Mouse (Mus musculus) hindbrain, embryonic 10.5 days (tissue): ENCODE results near the gene Cryl1. TPM values are rescaled to one million over a fixed set of nuclear protein-coding genes. Genes with fewer than 3 reads are reported as not detected.
A peak's percentile ranks its signal among the peaks of the same experiment; 100 is the strongest.

ENCODE experiments used
- DNase-seq: peaks from one replicate; pipeline ENCODE4 v3.0.0-alpha.2; 2017; ENCODE audit warnings: low spot score
- H3K27ac ChIP-seq: fragments of 300-500 bp; sonication (generic); 2 replicates; pipeline ENCODE4 v1.5.1; 2016; ENCODE audit warnings: mild to moderate bottlenecking, moderate library complexity
- H3K27me3 ChIP-seq: fragments of 300-500 bp; sonication (generic); 2 replicates; pipeline ENCODE4 v1.6.1; 2016; ENCODE audit warnings: mild to moderate bottlenecking; ENCODE audit not compliant: poor library complexity, insufficient read depth, severe bottlenecking
- H3K36me3 ChIP-seq: fragments of 300-500 bp; sonication (generic); 2 replicates; pipeline ENCODE4 v1.6.1; 2016; ENCODE audit warnings: mild to moderate bottlenecking, moderate library complexity
- H3K4me1 ChIP-seq: fragments of 300-500 bp; sonication (generic); replicated peaks from 2 replicates; pipeline ENCODE4 v1.6.1; 2016; ENCODE audit warnings: mild to moderate bottlenecking
- H3K4me3 ChIP-seq: fragments of 300-500 bp; sonication (generic); 2 replicates; pipeline ENCODE4 v1.5.1; 2016; ENCODE audit warnings: mild to moderate bottlenecking, moderate library complexity
- H3K9me3 ChIP-seq: fragments of 300-500 bp; sonication (generic); 2 replicates; pipeline ENCODE4 v1.6.1; 2016; ENCODE audit warnings: mild to moderate bottlenecking, moderate library complexity
- WGBS: fragments of 180-500 bp; shearing (Covaris S2); methylation state at CpG from one replicate; pipeline ENCODE4 v1.1.7; 2016; 5-methylcytosine and 5-hydroxymethylcytosine counted together
- polyA plus RNA-seq: library from polyadenylated mRNA; unstranded; fragments of >200 nt; fragmentation: Nextera tagmentation; extraction: Ambion mirVana; gene quantifications from 2 replicates; pipeline ENCODE4 v1.2.1, GENCODE M21; 2016

Gene Cryl1
- polyA plus RNA-seq, 1 experiment from 2014 or later, result 9.6 TPM

- Histone ChIP-seq H3K27me3 (no peaks in the 10 kb centered on the region), H3K4me1 (peaks cover 8% of the 10 kb centered on the region), H3K4me3 (no peak overlapping the region), H3K9me3 (no peaks in the 10 kb centered on the region), H3K36me3 (no peaks in the 10 kb centered on the region), H3K27ac (no peak overlapping the region)
- DNase-seq, result no peak
- WGBS, result 83% methylated on average over 11 of the region's 11 CpGs
Measured at GRCm38 (mm10) chr14:57235276-57235675, 163.1 kb downstream of the Cryl1 start.

DNA sequence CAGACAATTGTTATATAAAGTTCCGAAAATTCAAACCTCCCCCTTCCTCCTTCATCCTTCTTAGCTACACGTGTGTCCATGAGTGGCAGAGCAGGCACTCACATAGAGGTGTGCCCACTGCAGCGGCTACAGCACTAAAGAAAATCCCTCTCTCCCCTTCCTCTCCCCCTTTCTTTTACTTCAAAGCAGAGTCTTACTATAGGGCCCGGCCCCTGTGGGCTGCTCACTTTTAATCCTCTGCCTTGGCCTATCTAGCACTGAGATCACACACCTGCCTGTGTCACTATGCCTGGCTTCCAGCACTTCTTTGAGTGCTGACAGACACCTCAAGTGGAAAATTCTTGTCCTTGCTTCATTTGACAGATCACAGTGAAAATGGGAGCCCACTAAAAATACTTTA, 163.6 kb downstream of the Cryl1 start:
- H3K4me3 ChIP-seq, result no peak overlapping the region
- H3K27me3 ChIP-seq, result no peaks in the 10 kb centered on the region
- H3K4me1 ChIP-seq, result peaks cover 8% of the 10 kb centered on the region
- WGBS, result 11% methylated on average over 4 of the region's 4 CpGs
- 0 out of 2 replicates have a peak overlapping the region, but pooled peaks have one; percentile 1 for H3K27ac ChIP-seq
- H3K9me3 ChIP-seq, result no peaks in the 10 kb centered on the region
- H3K36me3 ChIP-seq, result no peaks in the 10 kb centered on the region
- DNase-seq, result no peak

GRCm38 (mm10) chr14:57230264-57231015, 167.9 kb downstream of the Cryl1 start:
- no peak for DNase-seq
- no peaks in the 10 kb centered on the region for H3K27me3 ChIP-seq
- peaks cover 8% of the 10 kb centered on the region for H3K4me1 ChIP-seq
- H3K4me3 ChIP-seq, result no peak overlapping the region
- no peaks in the 10 kb centered on the region for H3K36me3 ChIP-seq
- 0 out of 2 replicates have a peak overlapping the region, but pooled peaks have one; percentile 12 for H3K27ac ChIP-seq
- H3K9me3 ChIP-seq, result no peaks in the 10 kb centered on the region
- WGBS, result 76% methylated on average over 6 of the region's 6 CpGs

Other genes with a start within 250 kb of the Cryl1 start
- gene Ift88, start 25.5 kb upstream of the Cryl1 start, polyA plus RNA-seq, result 11.5 and 14.1 TPM in 2 replicates
- gene Il17d, start 126.2 kb upstream of the Cryl1 start, polyA plus RNA-seq, result 0.96 and 1.9 TPM in 2 replicates
- gene Eef1akmt1, start 173.1 kb upstream of the Cryl1 start, polyA plus RNA-seq, result 107 and 111 TPM in 2 replicates